Mouse (Mus musculus): ENCODE measurements around the gene Sec23b. TPM values are rescaled to one million over a fixed set of nuclear protein-coding genes. Genes with fewer than 3 reads are reported as not detected.
"Not testable (repeated sequence)": the region's sequence is repeated elsewhere in the genome, so short reads cannot be mapped to it uniquely, and the experiment has no call there.

The Sec23b gene
- 44.2 and 50.1 TPM in 2 replicates for polyA plus RNA-seq (2012; rRNA removed)

DNA sequence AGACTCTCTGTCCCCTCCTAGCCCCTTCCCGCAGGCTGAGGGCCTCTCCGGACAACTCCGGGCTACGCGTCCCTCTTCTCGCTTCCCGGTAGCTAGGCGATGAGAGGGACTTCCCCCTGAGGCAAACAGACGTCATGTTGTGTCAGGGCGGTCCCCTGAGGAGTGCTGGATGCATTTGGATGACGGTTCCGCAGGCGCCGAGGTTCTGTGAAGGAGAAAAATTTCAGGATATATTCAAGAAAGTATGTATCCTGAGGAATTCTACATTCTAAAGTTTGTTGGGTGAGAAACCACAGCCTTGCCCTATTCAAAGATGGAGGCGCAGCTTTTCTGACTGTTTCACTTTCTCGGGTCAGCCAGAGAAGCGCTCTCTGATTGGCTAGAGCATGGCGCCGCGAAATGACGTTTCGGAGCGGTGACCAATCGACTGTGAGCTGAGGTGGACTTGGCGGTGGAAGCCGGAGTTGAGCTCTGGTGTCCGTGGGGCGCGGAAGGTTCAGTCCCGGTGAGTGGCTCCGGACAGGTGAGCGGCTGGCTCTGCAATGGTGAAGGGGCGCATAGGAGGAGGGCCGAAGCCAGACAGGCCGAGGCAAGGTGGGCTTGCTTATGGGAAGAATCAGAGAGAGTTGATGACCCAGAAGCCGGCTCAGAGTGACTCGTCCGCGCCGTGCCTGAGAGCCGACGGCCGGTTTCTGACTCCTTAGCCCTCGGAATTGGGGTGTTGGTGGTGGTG, at the start of gene Sec23b:
Gene Sec23b (plus strand): TSS at position 410 of the 733 bp plus-strand sequence.
- peak; percentile 96 to 99 for DNase-seq (ENCODE audit: extremely low spot score in 1 of 2, low spot score in 1 of 2)

DNA sequence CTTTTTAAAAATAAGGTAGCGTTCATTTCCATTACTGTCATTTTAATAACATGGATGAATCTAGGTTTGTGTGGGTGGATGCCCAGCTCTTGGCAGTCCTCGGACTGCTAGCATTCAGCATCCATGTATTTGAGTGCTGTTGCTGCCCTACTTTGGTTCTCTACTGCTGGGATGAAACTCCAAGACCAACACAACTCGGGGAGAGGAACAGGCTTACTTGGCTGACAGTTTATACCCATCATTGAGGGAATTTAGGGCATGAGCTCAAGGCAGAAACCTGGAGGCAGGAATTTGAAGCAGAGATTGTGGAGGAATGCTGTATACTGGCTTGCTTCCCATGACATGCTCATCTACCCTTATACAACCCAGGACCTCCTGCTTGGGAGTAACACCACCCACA, 41.4 kb upstream of the Sec23b start:
- peak in 1 of 2 experiments; percentile 18 for DNase-seq (ENCODE audit: extremely low spot score in 1 of 2, low spot score in 1 of 2)

DNA sequence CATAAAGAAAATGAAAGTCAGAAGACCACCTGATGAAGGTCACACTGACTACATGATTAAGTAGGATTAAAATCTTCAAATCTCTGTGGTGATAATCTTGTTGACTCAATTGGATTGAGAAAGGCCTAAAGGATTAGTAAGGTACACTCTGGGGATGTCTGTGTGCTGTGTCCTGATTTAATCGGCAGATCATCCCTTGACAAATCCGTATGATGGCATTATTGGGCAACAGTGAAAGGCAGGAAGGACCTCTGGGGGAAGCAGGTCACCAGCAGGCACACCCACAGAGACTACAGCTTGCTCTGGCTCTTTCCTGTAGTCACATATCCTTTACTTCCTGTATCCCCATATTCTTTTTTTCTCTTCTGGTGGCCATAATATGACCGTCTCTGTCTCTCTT, 36.3 kb upstream of the Sec23b start:
- DNase-seq (ENCODE audit: extremely low spot score in 1 of 2, low spot score in 1 of 2) = no peak

DNA sequence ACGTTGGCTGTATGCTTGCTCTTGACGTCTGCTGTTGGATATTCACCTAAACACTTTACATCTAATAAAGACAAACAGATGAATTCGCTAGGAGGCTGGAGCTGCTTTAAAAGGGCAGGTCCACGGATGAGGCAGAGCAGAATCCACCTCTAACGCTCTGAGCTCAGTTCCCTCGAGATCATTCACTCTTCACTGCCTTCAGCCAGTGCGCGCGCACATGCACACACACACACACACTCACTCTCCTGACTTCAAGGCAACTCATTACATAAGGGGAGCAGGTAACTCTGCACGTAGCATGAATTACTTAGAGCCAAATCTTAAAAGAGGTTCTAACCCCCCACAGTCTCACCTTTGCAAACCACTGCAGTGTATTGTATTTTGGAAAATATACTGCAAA, 30.2 kb upstream of the Sec23b start:
- peak in 1 of 2 experiments; percentile 60 for DNase-seq (ENCODE audit: extremely low spot score in 1 of 2, low spot score in 1 of 2)

DNA sequence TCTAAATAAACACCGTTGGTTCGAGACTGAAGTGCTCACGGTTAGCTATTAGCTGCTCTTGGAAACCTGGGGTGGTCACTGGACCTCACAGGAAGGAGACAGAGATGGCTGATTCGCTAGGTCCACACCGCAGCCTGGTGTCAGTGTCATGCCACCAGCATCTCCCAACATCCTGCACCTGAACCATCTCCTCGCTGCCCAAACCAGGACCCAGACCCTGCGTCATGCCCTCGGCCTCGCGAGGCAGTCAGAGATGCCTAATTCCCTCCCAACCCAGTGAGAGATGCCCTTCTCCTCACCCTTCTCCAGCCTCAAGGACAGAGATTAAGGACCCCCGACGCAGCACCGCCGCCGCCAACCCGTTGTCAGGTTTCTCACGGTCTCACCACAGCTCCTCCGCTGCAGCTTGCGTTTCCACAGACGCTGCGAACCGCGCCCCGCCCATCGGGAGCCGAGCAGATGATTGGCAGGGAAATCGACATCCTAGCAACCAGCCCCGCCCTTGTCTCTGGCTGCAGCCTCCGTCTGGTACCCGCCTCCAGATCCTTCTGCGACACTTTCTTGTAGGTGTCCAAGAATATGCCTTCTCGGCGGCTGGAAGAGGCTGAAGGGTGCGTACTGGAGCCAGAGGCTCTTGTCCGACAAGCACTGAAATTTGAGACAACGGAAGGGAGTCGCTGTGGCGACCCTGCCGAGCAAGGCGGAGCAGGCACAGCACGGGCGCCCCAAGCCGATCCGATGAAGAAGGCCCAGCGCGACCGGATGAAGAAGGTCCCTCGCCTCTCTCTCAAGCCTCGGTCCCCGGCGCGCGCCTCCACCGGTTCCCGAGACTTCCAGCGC, 28.8 kb upstream of the Sec23b start, which contains the start of the genes Dzank1 and Polr3f:
Gene Dzank1 (minus strand): TSS at position 434 of the 840 bp plus-strand sequence.
Gene Polr3f (plus strand): TSS at position 738 of the 840 bp plus-strand sequence.
- DNase-seq (ENCODE audit: extremely low spot score in 1 of 2, low spot score in 1 of 2) = peak; percentile 97 to 98

DNA sequence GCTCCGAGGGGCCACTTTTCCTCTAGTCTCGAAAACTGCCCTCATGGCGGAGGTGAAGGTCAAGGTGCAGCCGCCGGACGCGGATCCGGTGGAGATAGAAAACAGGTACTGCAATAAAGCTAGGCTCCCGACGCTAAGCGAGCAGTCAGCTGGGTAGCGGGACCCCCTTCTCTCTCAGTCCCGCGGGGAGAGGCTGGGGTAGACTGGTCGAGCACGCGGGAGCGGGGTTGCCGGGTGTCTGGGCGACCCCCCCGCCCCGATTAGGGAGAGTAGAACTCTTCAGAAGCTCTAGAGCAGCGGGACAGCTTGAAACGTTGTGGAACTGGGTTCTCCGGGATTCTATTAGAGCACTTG, 28.2 kb upstream of the Sec23b start:
- no peak for DNase-seq (ENCODE audit: extremely low spot score in 1 of 2, low spot score in 1 of 2)

DNA sequence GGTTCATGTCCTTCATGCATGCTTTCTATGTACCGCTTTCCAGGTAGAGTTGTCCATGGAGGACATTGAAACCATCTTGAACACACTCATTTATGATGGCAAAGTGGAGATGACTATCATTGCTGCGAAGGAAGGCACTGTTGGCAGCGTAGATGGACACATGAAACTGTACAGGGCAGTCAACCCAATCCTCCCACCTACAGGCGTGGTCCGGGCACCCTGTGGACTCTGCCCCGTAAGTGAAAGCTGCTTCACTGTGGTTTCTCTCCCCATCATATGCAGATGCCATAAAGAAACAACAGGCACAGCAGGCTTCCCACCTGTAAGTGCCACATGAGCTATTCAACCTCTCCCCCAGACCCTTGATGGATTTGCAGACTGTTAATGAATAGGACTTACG, 18.9 kb upstream of the Sec23b start:
- DNase-seq (ENCODE audit: extremely low spot score in 1 of 2, low spot score in 1 of 2) = no peak

DNA sequence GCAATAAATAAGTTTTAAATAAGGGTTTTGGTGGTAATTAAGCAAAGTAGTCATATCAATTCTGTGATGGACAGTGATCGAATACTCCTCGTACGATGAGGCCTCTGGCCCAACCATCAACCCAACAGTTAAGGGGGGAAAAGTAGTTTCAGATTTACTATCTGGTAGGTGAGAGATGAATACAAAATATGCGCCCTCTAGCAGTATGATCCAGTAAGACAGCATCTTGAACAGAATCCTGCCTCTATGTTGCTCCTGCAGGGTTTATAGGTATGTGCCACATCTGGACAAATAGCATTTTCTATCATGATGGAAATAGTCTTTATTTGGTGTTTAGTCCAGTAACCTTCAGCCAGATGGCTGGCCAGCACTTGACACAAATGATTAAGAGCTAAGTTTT, 14.8 kb upstream of the Sec23b start:
- DNase-seq (ENCODE audit: extremely low spot score in 1 of 2, low spot score in 1 of 2) = no peak

DNA sequence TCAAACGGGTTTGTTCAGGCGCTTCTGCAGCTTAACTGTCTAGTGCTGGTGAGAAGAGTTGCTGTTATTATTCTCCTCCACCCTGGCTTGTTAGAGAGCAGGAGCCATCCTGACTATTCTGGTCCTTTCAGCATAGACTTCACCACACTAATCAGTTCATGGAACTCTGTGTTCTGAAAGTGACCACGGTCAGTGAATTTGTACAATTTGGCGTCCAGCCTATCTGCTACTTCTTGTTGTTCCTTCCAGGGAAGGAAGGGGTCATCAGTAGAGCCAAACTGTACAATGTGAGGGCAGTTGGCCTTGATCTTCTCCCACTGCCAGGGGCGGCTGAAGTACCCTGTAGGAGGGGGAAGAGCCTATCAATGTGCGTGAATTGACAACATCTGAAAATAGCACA, 12.4 kb upstream of the Sec23b start:
- no peak for DNase-seq (ENCODE audit: extremely low spot score in 1 of 2, low spot score in 1 of 2)

DNA sequence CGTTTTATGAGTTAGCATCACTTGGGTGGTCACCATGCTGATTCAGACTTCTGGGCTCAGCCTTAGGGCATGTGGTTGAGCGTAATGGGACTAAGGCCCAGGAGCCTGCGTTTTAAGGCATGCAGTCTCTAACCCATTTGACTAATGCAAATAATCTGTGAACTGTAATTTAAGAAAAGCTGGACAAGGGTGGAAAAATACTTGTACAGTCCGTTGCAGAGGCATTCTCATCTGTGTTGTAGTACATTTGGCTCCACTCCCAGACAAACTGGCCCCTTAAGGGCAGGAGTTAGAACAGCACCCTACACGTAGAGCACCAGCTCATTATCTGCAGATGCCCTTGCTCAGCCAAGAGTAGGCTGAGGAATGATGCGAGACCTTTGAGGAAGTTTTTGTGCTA, 11.4 kb upstream of the Sec23b start:
- DNase-seq (ENCODE audit: extremely low spot score in 1 of 2, low spot score in 1 of 2) = no peak

DNA sequence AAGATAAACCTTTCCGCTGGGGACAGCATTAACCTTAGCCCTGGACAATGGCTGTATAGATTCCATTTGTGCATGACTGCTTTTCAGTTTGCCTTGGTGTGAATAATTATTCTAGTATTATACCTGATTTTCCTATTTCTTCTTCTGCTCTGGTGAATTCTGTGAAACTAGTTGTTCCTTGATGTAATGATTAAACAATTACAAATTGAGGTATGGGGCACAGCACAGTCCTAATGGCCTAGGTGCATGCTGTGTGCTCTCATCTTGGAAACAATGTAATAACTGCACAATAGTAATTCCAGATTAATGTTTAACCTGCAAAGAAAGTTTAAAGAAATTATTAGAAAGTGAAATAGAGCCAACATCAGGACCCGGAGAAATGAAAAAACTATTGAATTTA, 11.0 kb upstream of the Sec23b start:
- DNase-seq (ENCODE audit: extremely low spot score in 1 of 2, low spot score in 1 of 2) = no peak

DNA sequence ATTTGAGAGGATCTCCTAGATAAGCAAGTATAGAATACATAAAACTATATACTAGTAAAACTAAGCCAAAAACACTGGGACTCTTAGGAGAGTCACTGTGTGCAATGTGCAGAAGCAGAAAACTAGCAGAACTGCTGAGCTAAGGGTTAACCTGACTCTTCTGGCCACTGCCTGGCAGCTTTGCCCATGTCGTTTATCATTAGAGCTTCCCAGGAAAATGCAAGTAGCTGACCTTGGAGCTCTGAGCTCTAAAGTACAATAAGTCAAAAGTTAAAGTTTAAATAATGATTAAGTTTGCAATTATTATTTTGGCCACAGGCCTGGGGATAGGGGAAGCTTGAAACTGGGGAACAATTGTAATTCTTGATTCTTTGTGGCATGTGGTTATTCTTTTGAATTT, 10.5 kb upstream of the Sec23b start:
- no peak for DNase-seq (ENCODE audit: extremely low spot score in 1 of 2, low spot score in 1 of 2)

DNA sequence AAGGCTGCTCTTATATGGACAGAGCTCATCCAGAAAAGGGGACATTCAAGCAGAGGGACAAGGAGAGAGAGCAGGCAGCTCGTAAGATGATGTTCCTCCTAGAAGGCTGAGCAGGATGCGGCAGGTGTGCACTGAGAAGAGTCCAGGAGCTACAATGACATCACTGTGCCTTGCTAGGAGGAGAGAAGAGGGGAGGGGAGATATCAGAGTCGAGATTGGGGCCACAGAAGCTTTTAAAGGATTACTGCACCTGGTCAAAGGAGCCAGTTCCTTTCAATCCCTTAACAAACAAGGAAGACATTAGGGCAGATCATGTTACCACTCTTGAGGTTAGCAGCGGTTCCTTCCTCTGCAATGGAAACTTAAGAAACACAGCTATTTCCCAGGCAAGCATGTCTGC, 8.5 kb upstream of the Sec23b start:
- DNase-seq (ENCODE audit: extremely low spot score in 1 of 2, low spot score in 1 of 2) = no peak

DNA sequence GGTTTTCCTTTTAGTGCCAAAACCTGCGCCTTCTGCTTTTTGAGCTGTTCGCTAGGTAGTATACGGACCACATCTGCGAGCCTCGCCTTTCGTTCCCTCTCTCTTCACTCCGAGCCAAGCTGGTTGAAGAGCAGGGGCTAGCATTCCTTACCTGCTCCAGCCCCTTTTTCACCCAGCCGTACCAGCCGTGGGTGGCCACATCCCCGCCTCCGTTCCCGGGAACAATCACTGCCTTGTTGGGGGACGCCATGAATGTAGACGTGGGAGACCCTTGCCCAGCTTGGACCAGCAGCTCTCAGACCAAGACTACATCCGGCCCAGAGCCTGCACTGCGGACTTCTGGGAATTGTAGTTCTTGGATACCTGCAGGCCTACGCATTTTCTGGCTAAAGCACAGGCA, 5.5 kb upstream of the Sec23b start, which contains the start of gene Rbbp9:
Gene Rbbp9 (minus strand): TSS at position 341 of the 400 bp plus-strand sequence.
- peak in 1 of 2 experiments; percentile 78 for DNase-seq (ENCODE audit: extremely low spot score in 1 of 2, low spot score in 1 of 2)

DNA sequence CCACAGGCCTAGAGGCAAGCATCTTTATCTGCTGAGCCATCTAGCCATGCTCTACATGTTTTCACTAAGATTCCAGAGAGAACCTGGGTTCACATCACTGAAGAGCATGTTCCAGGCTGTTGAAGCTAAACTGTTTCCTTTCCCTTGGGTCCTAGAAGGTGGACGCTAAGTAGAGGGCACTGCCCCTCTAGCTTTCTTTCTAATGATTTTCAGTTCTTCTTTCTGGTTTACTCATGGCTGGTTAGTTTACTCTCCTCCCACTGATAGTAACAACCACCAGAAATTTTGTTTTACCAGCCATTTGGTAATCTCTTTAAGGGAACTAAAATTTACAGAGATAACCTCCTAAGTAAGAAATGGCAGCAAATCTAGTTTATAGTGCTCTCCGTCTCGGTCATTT, 2.1 kb upstream of the Sec23b start:
- DNase-seq (ENCODE audit: extremely low spot score in 1 of 2, low spot score in 1 of 2) = no peak

DNA sequence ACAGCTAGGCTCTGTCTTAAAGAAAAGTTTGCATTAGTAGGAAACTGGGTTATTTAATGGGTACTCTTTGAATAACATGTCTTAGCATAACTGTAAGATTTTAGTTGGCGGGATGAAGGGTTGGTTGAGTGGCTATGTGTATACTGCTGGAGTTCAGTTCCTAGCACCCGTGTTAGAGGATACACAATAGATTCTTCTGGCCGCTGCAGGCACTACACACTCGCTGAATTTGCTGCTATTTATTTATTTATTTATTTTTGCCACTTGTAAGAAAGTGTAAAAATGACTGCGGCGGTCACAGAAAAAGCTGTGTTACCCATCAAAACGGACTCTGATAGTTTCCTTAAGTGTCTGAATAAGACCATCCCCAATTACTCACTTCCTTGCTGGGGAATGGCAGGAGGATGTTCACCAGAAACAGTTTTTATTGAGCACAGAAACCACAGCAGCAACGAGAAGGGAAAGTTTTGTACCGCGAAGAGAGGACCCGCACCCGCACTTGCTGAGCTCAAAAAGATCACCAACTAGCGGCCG, 676 bp upstream of the Sec23b start:
- no peak for DNase-seq (ENCODE audit: extremely low spot score in 1 of 2, low spot score in 1 of 2)

DNA sequence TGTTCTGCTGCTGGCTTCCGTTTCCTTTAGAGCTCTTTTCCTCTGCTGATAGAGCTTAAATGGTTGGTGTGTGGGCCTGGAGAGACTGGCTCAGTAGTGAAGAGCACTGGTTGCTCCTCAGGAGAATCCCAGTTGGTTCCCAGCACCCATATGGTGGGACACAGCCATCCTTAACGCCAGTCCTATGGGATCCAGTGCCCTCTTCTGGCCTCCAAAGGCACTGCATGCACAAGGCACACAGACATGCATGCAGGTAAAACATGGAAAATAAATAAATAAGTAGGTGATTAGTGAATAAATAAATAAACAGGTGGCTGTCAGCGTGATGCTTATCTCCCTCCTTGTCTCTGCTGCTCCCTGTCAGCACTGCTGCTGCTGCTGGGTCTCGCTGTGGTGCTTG, 32.7 kb downstream of the Sec23b start:
- DNase-seq (ENCODE audit: extremely low spot score in 1 of 2, low spot score in 1 of 2) = no peak

DNA sequence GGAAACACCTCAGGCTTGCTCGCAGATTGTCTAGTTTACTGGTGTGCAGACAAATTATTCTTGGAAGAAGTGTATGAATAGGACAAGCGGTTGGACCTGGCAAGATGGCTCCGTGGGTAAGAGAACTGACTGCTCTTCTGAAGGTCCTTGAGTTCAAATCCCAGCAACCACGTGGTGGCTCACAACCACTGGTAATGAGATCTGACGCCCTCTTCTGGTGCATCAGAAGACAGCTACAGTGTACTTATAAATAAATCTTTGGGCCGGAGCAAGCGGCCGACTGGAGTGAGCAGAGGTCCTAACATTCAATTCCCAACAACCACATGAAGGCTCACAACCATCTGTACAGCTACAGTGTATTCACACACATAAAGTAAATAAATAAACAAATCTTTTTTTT, 37.0 kb downstream of the Sec23b start:
- DNase-seq (ENCODE audit: extremely low spot score in 1 of 2, low spot score in 1 of 2) = not testable (repeated sequence)

DNA sequence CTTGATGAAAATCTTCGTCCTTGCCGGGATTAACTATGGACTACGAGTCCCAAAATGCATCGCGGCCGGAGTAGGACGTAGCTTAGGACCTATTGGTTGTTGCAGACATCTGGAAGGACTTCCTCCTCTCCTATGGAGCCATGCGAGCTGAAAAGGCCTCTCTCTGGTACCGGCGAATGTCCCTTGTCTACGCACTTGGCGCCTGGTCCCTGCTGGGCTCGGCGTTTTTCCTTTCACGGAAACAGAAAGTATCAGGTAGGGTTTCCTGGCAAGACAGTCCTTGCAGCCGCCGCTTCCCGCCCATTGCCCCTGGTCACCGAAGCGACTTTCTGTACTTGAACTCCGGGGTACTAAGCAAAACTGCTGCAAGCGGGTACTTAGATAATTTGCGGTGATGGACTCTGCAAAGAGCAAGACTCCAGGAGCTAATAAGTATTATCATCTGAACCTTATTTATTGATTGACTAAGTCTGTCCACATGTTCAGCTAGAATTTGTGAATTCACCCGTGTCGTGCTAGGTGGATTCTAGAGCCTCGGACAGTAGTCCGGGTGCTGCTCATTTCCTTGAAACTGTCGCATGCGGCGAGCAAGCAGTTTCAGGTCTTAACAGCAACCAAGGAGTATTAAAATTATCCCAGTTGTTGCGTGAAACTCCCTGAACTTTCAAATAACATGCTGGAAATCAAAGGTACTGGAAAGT, 38.1 kb downstream of the Sec23b start, which contains the start of gene Smim26:
Gene Smim26 (plus strand): TSS at position 104 of the 701 bp plus-strand sequence.
- peak; percentile 85 to 91 for DNase-seq (ENCODE audit: extremely low spot score in 1 of 2, low spot score in 1 of 2)

DNA sequence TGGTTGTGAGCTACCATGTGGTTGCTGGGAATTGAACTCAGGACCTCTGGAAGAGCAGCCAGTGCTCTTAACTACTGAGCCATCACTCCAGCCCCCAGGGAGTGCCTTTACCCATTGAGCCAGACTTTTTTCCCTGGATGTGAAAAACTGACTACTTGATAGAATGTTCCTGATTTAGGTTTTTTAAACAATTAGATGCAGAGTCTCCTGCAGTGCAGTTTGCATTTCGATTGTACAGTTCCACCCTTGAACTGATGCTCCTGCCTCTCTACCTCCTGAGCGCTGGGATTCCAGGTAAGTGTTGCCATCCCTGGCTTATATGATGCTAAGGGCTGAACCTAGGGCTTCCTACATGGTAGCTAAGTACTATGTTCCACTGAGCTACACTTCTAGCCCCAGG, 42.0 kb downstream of the Sec23b start:
- DNase-seq (ENCODE audit: extremely low spot score in 1 of 2, low spot score in 1 of 2) = no peak
